Mouse (Mus musculus): ENCODE data around the gene Rbp4. TPM values are rescaled to one million over a fixed set of nuclear protein-coding genes. Genes with fewer than 3 reads are reported as not detected.

The Rbp4 gene
- total and polyA plus RNA-seq, 2 experiments from 2014 or later: 0.48 to 4.4 TPM

- Histone ChIP-seq H3K9me3 (ENCODE audit: low read length) (no peaks in the 10 kb centered on the region), H3K9ac (no peak within 1 kb of the TSS), H3K36me3 (ENCODE audit: insufficient read depth) (no peaks in the 10 kb centered on the region), H3K27ac (ENCODE audit: low read depth, low read length) (no peak within 1 kb of the TSS), H3K4me2 (ENCODE audit: low read depth) (no peak within 1 kb of the TSS), H3K27me3 (ENCODE audit: insufficient read depth, low read length) (no peaks in the 10 kb centered on the region; the same call in 1 of the 2 replicates), H3K4me3 (ENCODE audit: low read depth, low read length) (no peak within 1 kb of the TSS), H3K4me1 (ENCODE audit: insufficient read depth) (no peaks in the 10 kb centered on the region)
- 77% methylated on average over 6 of the region's 6 CpGs for WGBS
- ATAC-seq (no peak), DNase-seq (no peak)
- no peak for TF ChIP-seq CTCF (IDR thresholded peaks at IDR 0.05; ENCODE audit: low read depth)
Observed at GRCm38 (mm10) chr19:38132481-38132880, 7.4 kb upstream of the Rbp4 start, which contains the start of gene Pde6c. TSS of gene Pde6c (plus strand) at chr19:38132781.

- 75% methylated on average over 8 of the region's 8 CpGs for WGBS
- H3K27ac ChIP-seq (ENCODE audit: low read depth, low read length): no peak overlapping the region
- no peak overlapping the region for H3K4me3 ChIP-seq (ENCODE audit: low read depth, low read length)
- H3K9me3 ChIP-seq (ENCODE audit: low read length): no peaks in the 10 kb centered on the region
- H3K9ac ChIP-seq: no peak overlapping the region
- H3K36me3 ChIP-seq (ENCODE audit: insufficient read depth): no peaks in the 10 kb centered on the region
- H3K27me3 ChIP-seq (ENCODE audit: insufficient read depth, low read length): no peaks in the 10 kb centered on the region; the same call in none of the 2 replicates
- no peak overlapping the region for H3K4me2 ChIP-seq (ENCODE audit: low read depth)
- no peak for DNase-seq
- TF ChIP-seq CTCF (IDR thresholded peaks at IDR 0.05; ENCODE audit: low read depth): no peak
- no peak for ATAC-seq
- 0 out of 2 replicates have a peak, but pooled peaks cover 6% of the 10 kb centered on the region for H3K4me1 ChIP-seq (ENCODE audit: insufficient read depth)
Observed at GRCm38 (mm10) chr19:38126656-38127055, 1.6 kb upstream of the Rbp4 start.

GRCm38 (mm10) chr19:38124401-38125218 lies 471 bp downstream of the Rbp4 start:
- TF ChIP-seq CTCF (IDR thresholded peaks at IDR 0.05; ENCODE audit: low read depth): no peak
- H3K27ac ChIP-seq (ENCODE audit: low read depth, low read length): no peak overlapping the region
- no peaks in the 10 kb centered on the region for H3K36me3 ChIP-seq (ENCODE audit: insufficient read depth)
- 0 out of 2 replicates have a peak, but pooled peaks cover 6% of the 10 kb centered on the region for H3K4me1 ChIP-seq (ENCODE audit: insufficient read depth)
- H3K9ac ChIP-seq: peak overlapping the region; percentile 45
- DNase-seq (peak; percentile 38), ATAC-seq (peak; percentile 84)
- 2% methylated on average over 64 of the region's 77 CpGs for WGBS
- no peaks in the 10 kb centered on the region; the same call in none of the 2 replicates for H3K27me3 ChIP-seq (ENCODE audit: insufficient read depth, low read length)
- peak overlapping the region; percentile 80 for H3K4me2 ChIP-seq (ENCODE audit: low read depth)
- no peaks in the 10 kb centered on the region for H3K9me3 ChIP-seq (ENCODE audit: low read length)
- peak overlapping the region; percentile 57 for H3K4me3 ChIP-seq (ENCODE audit: low read depth, low read length)

GRCm38 (mm10) chr19:38123921-38124320 lies 1.2 kb downstream of the Rbp4 start:
- Histone ChIP-seq H3K4me3 (ENCODE audit: low read depth, low read length) (peak overlapping the region; percentile 57), H3K27me3 (ENCODE audit: insufficient read depth, low read length) (no peaks in the 10 kb centered on the region; the same call in none of the 2 replicates), H3K36me3 (ENCODE audit: insufficient read depth) (no peaks in the 10 kb centered on the region), H3K4me1 (ENCODE audit: insufficient read depth) (0 out of 2 replicates have a peak, but pooled peaks cover 6% of the 10 kb centered on the region), H3K9ac (no peak overlapping the region), H3K27ac (ENCODE audit: low read depth, low read length) (no peak overlapping the region), H3K4me2 (ENCODE audit: low read depth) (peak overlapping the region; percentile 80), H3K9me3 (ENCODE audit: low read length) (no peaks in the 10 kb centered on the region)
- DNase-seq: no peak
- no peak for ATAC-seq
- WGBS: 28% methylated on average over 9 of the region's 9 CpGs
- no peak for TF ChIP-seq CTCF (IDR thresholded peaks at IDR 0.05; ENCODE audit: low read depth)

GRCm38 (mm10) chr19:38120123-38120760 lies 4.8 kb downstream of the Rbp4 start:
- TF ChIP-seq CTCF (IDR thresholded peaks at IDR 0.05; ENCODE audit: low read depth): no peak
- H3K4me1 ChIP-seq (ENCODE audit: insufficient read depth): 0 out of 2 replicates have a peak, but pooled peaks cover 6% of the 10 kb centered on the region
- no peak overlapping the region for H3K4me3 ChIP-seq (ENCODE audit: low read depth, low read length)
- H3K27ac ChIP-seq (ENCODE audit: low read depth, low read length): no peak overlapping the region
- H3K9ac ChIP-seq: no peak overlapping the region
- no peaks in the 10 kb centered on the region; the same call in 1 of the 2 replicates for H3K27me3 ChIP-seq (ENCODE audit: insufficient read depth, low read length)
- DNase-seq: no peak
- H3K36me3 ChIP-seq (ENCODE audit: insufficient read depth): no peaks in the 10 kb centered on the region
- no peak overlapping the region for H3K4me2 ChIP-seq (ENCODE audit: low read depth)
- no peak for ATAC-seq
- 80% methylated on average over 5 of the region's 5 CpGs for WGBS
- no peaks in the 10 kb centered on the region for H3K9me3 ChIP-seq (ENCODE audit: low read length)

- Histone ChIP-seq H3K36me3 (ENCODE audit: insufficient read depth) (no peaks in the 10 kb centered on the region), H3K4me3 (ENCODE audit: low read depth, low read length) (no peak overlapping the region), H3K27me3 (ENCODE audit: insufficient read depth, low read length) (no peaks in the 10 kb centered on the region), H3K9me3 (ENCODE audit: low read length) (no peaks in the 10 kb centered on the region), H3K27ac (ENCODE audit: low read depth, low read length) (no peak overlapping the region), H3K4me1 (ENCODE audit: insufficient read depth) (no peaks in the 10 kb centered on the region), H3K9ac (no peak overlapping the region), H3K4me2 (ENCODE audit: low read depth) (no peak overlapping the region)
- 93% methylated on average over 7 of the region's 7 CpGs for WGBS
- no peak for TF ChIP-seq CTCF (IDR thresholded peaks at IDR 0.05; ENCODE audit: low read depth)
- ATAC-seq: no peak
- DNase-seq: no peak
Observed at GRCm38 (mm10) chr19:38114834-38115491, 10.1 kb downstream of the Rbp4 start.

Measured in forebrain, postnatal 0 days (tissue).